Mouse (Mus musculus): ENCODE results near the gene Fancl. TPM values are rescaled to one million over a fixed set of nuclear protein-coding genes. Genes with fewer than 3 reads are reported as not detected.
"Not testable (repeated sequence)": the region's sequence is repeated elsewhere in the genome, so short reads cannot be mapped to it uniquely, and the experiment has no call there.

Gene Fancl
- 1 to 10 TPM; 3.5 to 4.6 TPM for total RNA-seq (2021)
- long read RNA-seq, experiment 1, partial matches to known transcripts, result 0 of 4 reads
- long read RNA-seq, experiment 1, other reads (novel, unspliced or antisense), result 3 of 4 reads
- long read RNA-seq, experiment 2, partial matches to known transcripts, result 0 of 1 reads
- long read RNA-seq, experiment 2, other reads (novel, unspliced or antisense), result 1 of 1 reads

GRCm38 (mm10) chr11:26385971-26386370 lies at the start of gene Fancl:
Gene Fancl (plus strand): TSS chr11:26386135.
- no peak for DNase-seq
- intact Hi-C loops (cut with DNase I; ENCODE audit: low total_unique reads), result no loop called here

GRCm38 (mm10) chr11:26336848-26337247 lies 49.1 kb upstream of the Fancl start:
- no peak for DNase-seq
- intact Hi-C loops (cut with DNase I; ENCODE audit: low total_unique reads), result no loop called here

- intact Hi-C loops (cut with DNase I; ENCODE audit: low total_unique reads), result not testable (repeated sequence)
Measured at GRCm38 (mm10) chr11:26370176-26370575, 15.8 kb upstream of the Fancl start.

GRCm38 (mm10) chr11:26371980-26372379 lies 14.0 kb upstream of the Fancl start:
- DNase-seq; intact Hi-C loops (cut with DNase I; ENCODE audit: low total_unique reads): not testable (repeated sequence)

More at GRCm38 (mm10) chr11:26370176-26370575, 15.8 kb upstream of the Fancl start:
- not testable (repeated sequence) for DNase-seq

GRCm38 (mm10) chr11:26374132-26374531 lies 11.8 kb upstream of the Fancl start:
- no peak for DNase-seq
- intact Hi-C loops (cut with DNase I; ENCODE audit: low total_unique reads), result no loop called here

- intact Hi-C loops (cut with DNase I; ENCODE audit: low total_unique reads), result no loop called here
- no peak for DNase-seq
Measured at GRCm38 (mm10) chr11:26378074-26378473, 7.9 kb upstream of the Fancl start.

- intact Hi-C loops (cut with DNase I; ENCODE audit: low total_unique reads), result no loop called here
- DNase-seq, result no peak
Measured at GRCm38 (mm10) chr11:26381499-26381898, 4.4 kb upstream of the Fancl start.

- no peak for DNase-seq
- intact Hi-C loops (cut with DNase I; ENCODE audit: low total_unique reads), result no loop called here
Measured at GRCm38 (mm10) chr11:26386678-26387077, 743 bp downstream of the Fancl start.

- intact Hi-C loops (cut with DNase I; ENCODE audit: low total_unique reads), result no loop called here
Measured at GRCm38 (mm10) chr11:26387087-26387611, 1.2 kb downstream of the Fancl start.

GRCm38 (mm10) chr11:26395561-26395960 lies 9.6 kb downstream of the Fancl start:
- no peak for DNase-seq
- intact Hi-C loops (cut with DNase I; ENCODE audit: low total_unique reads), result no loop called here

More at GRCm38 (mm10) chr11:26387087-26387611, 1.2 kb downstream of the Fancl start:
- DNase-seq, result peak; percentile 91

- intact Hi-C loops (cut with DNase I; ENCODE audit: low total_unique reads), result no loop called here
- no peak for DNase-seq
Measured at GRCm38 (mm10) chr11:26412972-26413371, 27.0 kb downstream of the Fancl start.

- intact Hi-C loops (cut with DNase I; ENCODE audit: low total_unique reads), result no loop called here
- no peak for DNase-seq
Measured at GRCm38 (mm10) chr11:26421472-26421871, 35.5 kb downstream of the Fancl start.

- no peak for DNase-seq
- intact Hi-C loops (cut with DNase I; ENCODE audit: low total_unique reads), result no loop called here
Measured at GRCm38 (mm10) chr11:26434229-26434628, 48.3 kb downstream of the Fancl start.

- intact Hi-C loops (cut with DNase I; ENCODE audit: low total_unique reads), result no loop called here
Measured at GRCm38 (mm10) chr11:26437818-26438217, 51.9 kb downstream of the Fancl start.

GRCm38 (mm10) chr11:26441121-26441520 lies 55.2 kb downstream of the Fancl start:
- intact Hi-C loops (cut with DNase I; ENCODE audit: low total_unique reads), result no loop called here

More at GRCm38 (mm10) chr11:26437818-26438217, 51.9 kb downstream of the Fancl start:
- no peak for DNase-seq

GRCm38 (mm10) chr11:26444374-26444773 lies 58.4 kb downstream of the Fancl start:
- no peak for DNase-seq
- intact Hi-C loops (cut with DNase I; ENCODE audit: low total_unique reads), result no loop called here

More at GRCm38 (mm10) chr11:26441121-26441520, 55.2 kb downstream of the Fancl start:
- no peak for DNase-seq

GRCm38 (mm10) chr11:26449789-26450188 lies 63.9 kb downstream of the Fancl start:
- no peak for DNase-seq
- intact Hi-C loops (cut with DNase I; ENCODE audit: low total_unique reads), result no loop called here

- intact Hi-C loops (cut with DNase I; ENCODE audit: low total_unique reads), result no loop called here
- DNase-seq, result no peak
Measured at GRCm38 (mm10) chr11:26450636-26451035, 64.7 kb downstream of the Fancl start.

- DNase-seq, result no peak
- intact Hi-C loops (cut with DNase I; ENCODE audit: low total_unique reads), result no loop called here
Measured at GRCm38 (mm10) chr11:26451228-26451627, 65.3 kb downstream of the Fancl start.

GRCm38 (mm10) chr11:26452693-26453092 lies 66.8 kb downstream of the Fancl start:
- no peak for DNase-seq
- intact Hi-C loops (cut with DNase I; ENCODE audit: low total_unique reads), result no loop called here

GRCm38 (mm10) chr11:26454081-26454480 lies 68.1 kb downstream of the Fancl start:
- intact Hi-C loops (cut with DNase I; ENCODE audit: low total_unique reads), result no loop called here
- no peak for DNase-seq
